Mouse (Mus musculus): Measurements from ENCODE around the gene Gm10300. TPM values are rescaled to one million over a fixed set of nuclear protein-coding genes. Genes with fewer than 3 reads are reported as not detected.

Gene Gm10300
- polyA plus RNA-seq (2014; fragmentation: Illumina TruSeq; extraction: RNeasy Lipid Tissue Mini Kit (QIAGEN cat#74804); ENCODE audit: low read depth, low replicate concordance) = not detected

GRCm38 (mm10) chr4:132074077-132074932, at the start of gene Gm10300:
Gene Gm10300, plus strand, starts transcription at chr4:132074697.

GRCm38 (mm10) chr4:132074933-132075769, 654 bp downstream of the Gm10300 start, which contains the start of gene Epb41:
Gene Epb41, minus strand, starts transcription at chr4:132075321.

Other genes starting within 250 kb of the Gm10300 start
- gene Ptpru, start 236.4 kb upstream of the Gm10300 start, polyA plus RNA-seq (2014; fragmentation: Illumina TruSeq; extraction: RNeasy Lipid Tissue Mini Kit (QIAGEN cat#74804); ENCODE audit: low read depth, low replicate concordance) = 3.4 TPM
- gene Mecr, start 231.2 kb upstream of the Gm10300 start, polyA plus RNA-seq (2014; fragmentation: Illumina TruSeq; extraction: RNeasy Lipid Tissue Mini Kit (QIAGEN cat#74804); ENCODE audit: low read depth, low replicate concordance) = 33.2 TPM
- gene Srsf4, start 201.1 kb upstream of the Gm10300 start, polyA plus RNA-seq (2014; fragmentation: Illumina TruSeq; extraction: RNeasy Lipid Tissue Mini Kit (QIAGEN cat#74804); ENCODE audit: low read depth, low replicate concordance) = 33.1 TPM
- gene Tmem200b, start 152.9 kb upstream of the Gm10300 start, polyA plus RNA-seq (2014; fragmentation: Illumina TruSeq; extraction: RNeasy Lipid Tissue Mini Kit (QIAGEN cat#74804); ENCODE audit: low read depth, low replicate concordance) = 5.4 TPM
- 80.6 TPM for gene Epb41, start 624 bp downstream of the Gm10300 start, polyA plus RNA-seq (2014; fragmentation: Illumina TruSeq; extraction: RNeasy Lipid Tissue Mini Kit (QIAGEN cat#74804); ENCODE audit: low read depth, low replicate concordance)
- 0.45 TPM for gene Oprd1, start 69.8 kb downstream of the Gm10300 start, polyA plus RNA-seq (2014; fragmentation: Illumina TruSeq; extraction: RNeasy Lipid Tissue Mini Kit (QIAGEN cat#74804); ENCODE audit: low read depth, low replicate concordance)
- 15.2 TPM for gene Ythdf2, start 137.6 kb downstream of the Gm10300 start, polyA plus RNA-seq (2014; fragmentation: Illumina TruSeq; extraction: RNeasy Lipid Tissue Mini Kit (QIAGEN cat#74804); ENCODE audit: low read depth, low replicate concordance)
- 7.6 TPM for gene Gmeb1, start 186.9 kb downstream of the Gm10300 start, polyA plus RNA-seq (2014; fragmentation: Illumina TruSeq; extraction: RNeasy Lipid Tissue Mini Kit (QIAGEN cat#74804); ENCODE audit: low read depth, low replicate concordance)
- 31.2 TPM for gene Taf12, start 199.7 kb downstream of the Gm10300 start, polyA plus RNA-seq (2014; fragmentation: Illumina TruSeq; extraction: RNeasy Lipid Tissue Mini Kit (QIAGEN cat#74804); ENCODE audit: low read depth, low replicate concordance)
- 2.6 TPM for gene Rab42, start 228.7 kb downstream of the Gm10300 start, polyA plus RNA-seq (2014; fragmentation: Illumina TruSeq; extraction: RNeasy Lipid Tissue Mini Kit (QIAGEN cat#74804); ENCODE audit: low read depth, low replicate concordance)